Comparison of ENCODE assay signal across 23 mouse cellular contexts in genomic region chr2:15656388-15656787, GRCm38 (mm10).
"Had no signal": no experiment of that assay in that cellular context is flagged by ENCODE, and none has a peak within 500 bp of the region (broad histone marks: within the 10 kb centered on the region; RNA-seq: fewer than 3 reads in every experiment).

No protein-coding gene starts in this region.

- DNase-seq: kidney, adult 2 months; kidney, postnatal 25 days; layer of hippocampus, adult 9-11 months; liver; lung, adult 18-20 months; lung, postnatal 10 days; lung, postnatal 36 days; retina, postnatal 1 day; right cerebral cortex, postnatal 25 days; spleen, adult 18-20 months; thymus, postnatal 25 days had no signal

- H3K9ac ChIP-seq: limb, embryonic 13.5 days; liver, embryonic 12.5 days; liver, embryonic 15.5 days; lung, embryonic 15.5 days; midbrain, embryonic 15.5 days; neural tube, embryonic 13.5 days; stomach, embryonic 15.5 days had no signal

- H3K4me2 ChIP-seq: limb, embryonic 13.5 days; liver, embryonic 12.5 days; liver, embryonic 15.5 days; lung, embryonic 15.5 days; midbrain, embryonic 15.5 days; neural tube, embryonic 13.5 days; stomach, embryonic 15.5 days had no signal

- ATAC-seq: liver, embryonic 12.5 days; midbrain, embryonic 15.5 days had no signal

- H3K4me1 ChIP-seq: limb, embryonic 10.5 days; limb, embryonic 13.5 days; liver, embryonic 12.5 days; liver, embryonic 15.5 days; lung, embryonic 15.5 days; megakaryocyte, embryonic 14.5 days; midbrain, embryonic 15.5 days; neural tube, embryonic 13.5 days; stomach, embryonic 15.5 days had no signal

- H3K27me3 ChIP-seq: limb, embryonic 13.5 days; liver, embryonic 12.5 days; liver, embryonic 15.5 days; lung, embryonic 15.5 days; megakaryocyte, embryonic 14.5 days; midbrain, embryonic 15.5 days; neural tube, embryonic 13.5 days; stomach, embryonic 15.5 days had no signal

- H3K36me3 ChIP-seq: limb, embryonic 10.5 days; limb, embryonic 13.5 days; liver, embryonic 12.5 days; liver, embryonic 15.5 days; lung, embryonic 15.5 days; midbrain, embryonic 15.5 days; neural tube, embryonic 13.5 days; stomach, embryonic 15.5 days had no signal

- H3K4me3 ChIP-seq: layer of hippocampus, adult 2 months; limb, embryonic 10.5 days; limb, embryonic 13.5 days; liver, embryonic 12.5 days; liver, embryonic 15.5 days; lung, embryonic 15.5 days; megakaryocyte, embryonic 14.5 days; midbrain, embryonic 15.5 days; myocyte; neural tube, embryonic 13.5 days; stomach, embryonic 15.5 days had no signal

- H3K27ac ChIP-seq: kidney, postnatal 0 days; layer of hippocampus, adult 2 months; limb, embryonic 10.5 days; limb, embryonic 13.5 days; liver, embryonic 12.5 days; liver, embryonic 15.5 days; lung, embryonic 15.5 days; midbrain, embryonic 15.5 days; neural tube, embryonic 13.5 days; stomach, embryonic 15.5 days had no signal

- H3K9me3 ChIP-seq: limb, embryonic 10.5 days; limb, embryonic 13.5 days; liver, embryonic 12.5 days; liver, embryonic 15.5 days; lung, embryonic 15.5 days; midbrain, embryonic 15.5 days; neural tube, embryonic 13.5 days; stomach, embryonic 15.5 days had no signal
